Mouse (Mus musculus) intestine, embryonic 14.5 days (tissue): ENCODE data around the gene Marcks. TPM values are rescaled to one million over a fixed set of nuclear protein-coding genes. Genes with fewer than 3 reads are reported as not detected.

ENCODE experiments used
- ATAC-seq: fragments of 200-750 bp; cut with Nextera tagmentation; replicated peaks from 2 replicates; pipeline ENCODE4 v1.8.0; 2017; ENCODE audit warnings: low read depth, moderate number of reproducible peaks, moderate TSS enrichment, moderate library complexity; ENCODE audit not compliant: low FRiP score, low TSS enrichment
- DNase-seq: peaks from one replicate; pipeline ENCODE4 v3.0.0-alpha.2; 2018; ENCODE audit warnings: low spot score
- H3K27ac ChIP-seq: fragments of 300-500 bp; sonication (generic); 2 replicates; pipeline ENCODE4 v1.5.1; 2014; ENCODE audit warnings: low read depth, mild to moderate bottlenecking, control low read depth
- H3K27me3 ChIP-seq: fragments of 300-500 bp; sonication (generic); replicated peaks from 2 replicates; pipeline ENCODE4 v1.6.1; 2014; ENCODE audit warnings: low read length, control low read depth; ENCODE audit not compliant: control insufficient read depth, insufficient read depth
- H3K36me3 ChIP-seq: fragments of 300-500 bp; sonication (generic); 2 replicates; pipeline ENCODE4 v1.6.1; 2014; ENCODE audit warnings: low read length, control low read depth; ENCODE audit not compliant: control insufficient read depth, insufficient read depth
- H3K4me1 ChIP-seq: fragments of 300-500 bp; sonication (generic); replicated peaks from 2 replicates; pipeline ENCODE4 v1.6.1; 2014; ENCODE audit warnings: low read length, control low read depth, mixed read lengths; ENCODE audit not compliant: control insufficient read depth, insufficient read depth
- H3K4me2 ChIP-seq: fragments of 300-500 bp; sonication (generic); 2 replicates; pipeline ENCODE4 v1.6.1; 2014; ENCODE audit warnings: low read length
- H3K4me3 ChIP-seq: fragments of 300-500 bp; sonication (generic); 2 replicates; pipeline ENCODE4 v1.5.1; 2014; ENCODE audit warnings: low read depth, low read length, control low read depth, mixed read lengths
- H3K9ac ChIP-seq: fragments of 300-500 bp; sonication (generic); 2 replicates; pipeline ENCODE4 v1.6.1; 2014; ENCODE audit warnings: mild to moderate bottlenecking, low read length
- H3K9me3 ChIP-seq: fragments of 300-500 bp; sonication (generic); 2 replicates; pipeline ENCODE4 v1.6.1; 2016; ENCODE audit warnings: low read length, control low read depth; ENCODE audit not compliant: control insufficient read depth
- WGBS: fragments of 180-500 bp; shearing (Covaris S2); extraction: QIAGEN DNeasy Blood & Tissue Kit; methylation state at CpG from one replicate; pipeline ENCODE4 v1.1.7; 2014; 5-methylcytosine and 5-hydroxymethylcytosine counted together
- polyA plus RNA-seq: library from polyadenylated mRNA; unstranded; fragments of >200 nt; fragmentation: Nextera tagmentation; extraction: Ambion mirVana; gene quantifications from 2 replicates; pipeline ENCODE4 v1.2.1, GENCODE M21; 2014

The Marcks gene
- polyA plus RNA-seq, 1 experiment from 2014 or later = 127 TPM

GRCm38 (mm10) chr10:37129652-37130051 is 9.1 kb downstream of the Marcks start:
- H3K27me3 ChIP-seq = no peaks in the 10 kb centered on the region
- H3K4me2 ChIP-seq = no peak overlapping the region
- no peak overlapping the region for H3K9ac ChIP-seq
- H3K9me3 ChIP-seq = no peaks in the 10 kb centered on the region
- ATAC-seq = no peak
- 80% methylated on average over 3 of the region's 3 CpGs for WGBS
- H3K36me3 ChIP-seq = peaks cover 22% of the 10 kb centered on the region
- H3K4me3 ChIP-seq = no peak overlapping the region
- peaks cover 4% of the 10 kb centered on the region; the same call in 1 of the 2 replicates for H3K4me1 ChIP-seq
- no peak for DNase-seq
- no peak overlapping the region for H3K27ac ChIP-seq

GRCm38 (mm10) chr10:37115329-37115728 is 23.4 kb downstream of the Marcks start:
- Histone ChIP-seq H3K27me3 (no peaks in the 10 kb centered on the region), H3K9ac (no peak overlapping the region), H3K4me1 (no peaks in the 10 kb centered on the region; the same call in 1 of the 2 replicates), H3K9me3 (no peaks in the 10 kb centered on the region), H3K4me3 (no peak overlapping the region), H3K27ac (no peak overlapping the region), H3K36me3 (no peaks in the 10 kb centered on the region), H3K4me2 (no peak overlapping the region)
- no peak for DNase-seq
- no peak for ATAC-seq
- 84% methylated on average over 2 of the region's 2 CpGs for WGBS

- Histone ChIP-seq H3K27me3 (no peaks in the 10 kb centered on the region), H3K9ac (no peak overlapping the region), H3K4me2 (no peak overlapping the region), H3K4me1 (no peaks in the 10 kb centered on the region; the same call in 1 of the 2 replicates), H3K36me3 (no peaks in the 10 kb centered on the region), H3K4me3 (no peak overlapping the region), H3K9me3 (no peaks in the 10 kb centered on the region), H3K27ac (no peak overlapping the region)
- ATAC-seq (no peak), DNase-seq (no peak)
- 42% methylated on average over 4 of the region's 4 CpGs for WGBS
Measured at GRCm38 (mm10) chr10:37112812-37113211, 25.9 kb downstream of the Marcks start.

GRCm38 (mm10) chr10:37112362-37112761 is 26.4 kb downstream of the Marcks start:
- ATAC-seq (no peak), DNase-seq (no peak)
- WGBS = 52% methylated on average over 3 of the region's 3 CpGs

GRCm38 (mm10) chr10:37111432-37111831 is 27.3 kb downstream of the Marcks start:
- no peaks in the 10 kb centered on the region; the same call in 1 of the 2 replicates for H3K4me1 ChIP-seq
- DNase-seq (no peak), ATAC-seq (no peak)
- H3K4me2 ChIP-seq = no peak overlapping the region
- H3K27me3 ChIP-seq = no peaks in the 10 kb centered on the region
- WGBS = 74% methylated on average over 2 of the region's 2 CpGs
- H3K36me3 ChIP-seq = no peaks in the 10 kb centered on the region
- no peak overlapping the region for H3K27ac ChIP-seq
- no peaks in the 10 kb centered on the region for H3K9me3 ChIP-seq
- no peak overlapping the region for H3K4me3 ChIP-seq
- no peak overlapping the region for H3K9ac ChIP-seq

More at GRCm38 (mm10) chr10:37112362-37112761, 26.4 kb downstream of the Marcks start:
- Histone ChIP-seq H3K4me2 (no peak overlapping the region), H3K27ac (no peak overlapping the region), H3K4me3 (no peak overlapping the region), H3K9me3 (no peaks in the 10 kb centered on the region), H3K36me3 (no peaks in the 10 kb centered on the region), H3K27me3 (no peaks in the 10 kb centered on the region), H3K4me1 (no peaks in the 10 kb centered on the region; the same call in 1 of the 2 replicates), H3K9ac (no peak overlapping the region)

GRCm38 (mm10) chr10:37106871-37107627 is 31.7 kb downstream of the Marcks start:
- WGBS = 68% methylated on average over 4 of the region's 4 CpGs
- ATAC-seq = no peak
- no peak overlapping the region for H3K4me3 ChIP-seq
- no peak overlapping the region for H3K4me2 ChIP-seq
- H3K9me3 ChIP-seq = no peaks in the 10 kb centered on the region
- H3K27ac ChIP-seq = no peak overlapping the region
- DNase-seq = no peak
- H3K4me1 ChIP-seq = no peaks in the 10 kb centered on the region
- no peak overlapping the region for H3K9ac ChIP-seq
- no peaks in the 10 kb centered on the region for H3K36me3 ChIP-seq
- H3K27me3 ChIP-seq = no peaks in the 10 kb centered on the region

- Histone ChIP-seq H3K4me3 (no peak overlapping the region), H3K27ac (no peak overlapping the region), H3K27me3 (no peaks in the 10 kb centered on the region), H3K4me1 (no peaks in the 10 kb centered on the region), H3K9ac (no peak overlapping the region), H3K4me2 (no peak overlapping the region), H3K9me3 (no peaks in the 10 kb centered on the region), H3K36me3 (no peaks in the 10 kb centered on the region)
- 88% methylated on average over 8 of the region's 8 CpGs for WGBS
- DNase-seq = no peak
- ATAC-seq = no peak
Measured at GRCm38 (mm10) chr10:37106303-37106702, 32.4 kb downstream of the Marcks start.

- DNase-seq (no peak), ATAC-seq (no peak)
- H3K4me3 ChIP-seq = no peak overlapping the region
- H3K9me3 ChIP-seq = no peaks in the 10 kb centered on the region
- WGBS = 59% methylated on average over 4 of the region's 4 CpGs
- H3K4me1 ChIP-seq = no peaks in the 10 kb centered on the region
- H3K9ac ChIP-seq = no peak overlapping the region
- H3K36me3 ChIP-seq = no peaks in the 10 kb centered on the region
- no peaks in the 10 kb centered on the region for H3K27me3 ChIP-seq
- no peak overlapping the region for H3K27ac ChIP-seq
- H3K4me2 ChIP-seq = no peak overlapping the region
Measured at GRCm38 (mm10) chr10:37102227-37103080, 36.3 kb downstream of the Marcks start.
